Mouse (Mus musculus) brain, embryonic 14.5 days (tissue): ENCODE results near the gene Erich3.

Source experiments
- CTCF ChIP-seq: fragments of 200-500 bp; IDR thresholded peaks from 2 replicates; pipeline ENCODE4 v1.5.1; 2012; ENCODE audit warnings: inconsistent platforms, mild to moderate bottlenecking, moderate library complexity, borderline replicate concordance; ENCODE audit not compliant: insufficient read depth, insufficient read length; ENCODE audit errors: extremely low read depth
- POLR2A ChIP-seq: fragments of 200-500 bp; IDR thresholded peaks from 2 replicates; pipeline ENCODE4 v1.6.1; 2012; ENCODE audit warnings: mild to moderate bottlenecking, inconsistent platforms, borderline replicate concordance; ENCODE audit not compliant: poor library complexity, insufficient read depth, insufficient read length, severe bottlenecking; ENCODE audit errors: extremely low read depth

DNA sequence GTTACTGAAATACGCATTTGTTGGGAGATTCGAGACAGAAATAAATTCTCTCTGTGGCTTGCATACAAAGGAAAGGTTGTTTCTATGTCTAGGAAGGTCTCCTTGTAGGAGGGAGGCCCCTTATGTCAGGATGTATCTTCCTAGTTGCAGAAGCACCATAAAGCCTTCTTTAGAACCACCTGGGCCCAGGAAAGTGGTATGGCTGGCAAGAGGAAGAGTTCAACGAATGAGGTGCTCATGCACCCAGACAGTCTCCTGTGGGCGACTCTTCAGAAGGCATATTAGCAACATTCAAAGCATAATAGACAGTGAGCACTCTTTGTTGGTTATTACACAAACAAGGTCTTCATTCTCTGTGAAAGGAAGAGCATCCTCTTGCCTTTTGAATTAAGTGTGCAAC is 977 bp downstream of the Erich3 start:
- TF ChIP-seq POLR2A: no peak
- no peak for TF ChIP-seq CTCF
